Mouse (Mus musculus) CD4-positive, CD25-positive, alpha-beta regulatory T cell, adult 9 weeks (primary cell): Measurements from ENCODE around the gene A230050P20Rik. TPM values are rescaled to one million over a fixed set of nuclear protein-coding genes. Genes with fewer than 3 reads are reported as not detected.

Experiments used
- polyA plus RNA-seq: library from polyadenylated mRNA; unstranded; fragments of 100-300 nt; shearing (Covaris generic); gene quantifications from one replicate; pipeline ENCODE4 v1.2.1, GENCODE M21; 2017

The A230050P20Rik gene
- polyA plus RNA-seq, result 46.9 TPM

DNA sequence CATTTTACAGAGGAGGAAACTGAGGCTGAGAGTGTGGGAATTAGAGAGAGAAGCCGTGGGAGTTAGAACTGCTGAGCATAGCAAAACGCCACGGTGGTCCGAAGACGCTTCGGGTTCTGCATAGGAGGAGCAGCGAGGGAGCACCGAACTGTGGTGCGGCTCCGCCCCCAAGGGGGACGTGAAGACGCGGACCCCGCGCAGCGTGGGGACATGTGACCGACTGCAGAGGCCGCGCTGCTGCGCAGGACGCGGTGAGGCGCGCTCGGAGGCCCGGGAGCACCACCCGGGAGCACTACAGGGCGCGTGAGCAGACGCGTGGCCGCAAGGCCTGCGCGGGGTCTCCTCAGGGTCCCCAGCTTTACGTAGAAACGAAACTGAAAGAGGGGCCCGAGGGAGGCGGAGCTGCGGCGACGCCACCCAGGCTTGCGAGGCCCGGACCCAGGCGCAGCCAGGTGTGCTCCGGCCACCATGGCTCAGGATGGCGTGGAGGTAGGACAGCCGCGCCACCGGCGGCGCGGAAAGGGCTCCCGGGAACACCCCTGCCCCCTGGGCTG is at the start of gene A230050P20Rik:
A230050P20Rik (plus strand) TSS at position 195 of the 554 bp plus-strand sequence.

GRCm38 (mm10) chr9:20879097-20879792 is 10.8 kb downstream of the A230050P20Rik start, which contains the start of gene Angptl6:
Angptl6 (minus strand) TSS chr9:20879727.

DNA sequence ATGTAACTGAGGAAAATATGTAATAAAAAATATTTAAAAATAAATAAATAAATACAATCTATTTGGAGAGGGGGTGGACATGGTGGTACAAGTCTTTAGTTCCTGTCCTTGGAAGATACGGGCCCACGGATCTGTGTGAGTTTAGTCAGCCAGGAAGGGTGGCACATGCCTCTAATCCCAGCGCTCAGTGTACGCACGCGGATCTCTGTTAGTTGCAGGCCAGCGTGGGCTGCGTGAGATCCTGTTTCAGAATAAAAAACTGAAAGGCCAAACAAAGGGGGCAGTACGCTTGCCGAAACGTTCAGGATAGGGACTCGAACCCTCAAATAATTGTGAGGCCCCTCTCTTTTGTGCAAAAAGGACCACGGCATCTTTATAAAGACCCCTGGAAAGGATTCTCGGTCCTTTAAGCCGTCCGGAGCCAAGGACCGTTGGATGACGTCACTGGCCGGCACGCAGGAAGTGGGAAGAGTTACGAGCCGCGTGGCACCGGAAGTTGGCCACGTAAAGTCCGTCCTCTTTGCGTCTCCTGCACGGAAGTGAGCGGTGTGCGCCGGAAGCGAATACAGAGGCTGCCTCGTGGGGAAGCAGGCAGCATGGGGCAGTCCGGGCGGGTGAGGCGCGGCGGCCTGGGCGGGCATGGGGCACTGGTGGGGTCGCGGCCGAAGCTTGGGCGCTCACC is 19.4 kb downstream of the A230050P20Rik start, which contains the start of gene Ppan:
Ppan (plus strand) TSS at position 472 of the 682 bp plus-strand sequence.

GRCm38 (mm10) chr9:20898511-20899073 is 30.1 kb downstream of the A230050P20Rik start, which contains the start of gene Eif3g:
Eif3g (minus strand) TSS chr9:20898623.

Other genes with a start within 250 kb of the A230050P20Rik start
- 408 TPM for gene Ubl5, start 225.8 kb upstream of the A230050P20Rik start, polyA plus RNA-seq
- gene Fbxl12, start 223.9 kb upstream of the A230050P20Rik start, polyA plus RNA-seq, result 63.2 TPM
- gene Pin1, start 216.5 kb upstream of the A230050P20Rik start, polyA plus RNA-seq, result 32.5 TPM
- 1.4 TPM for gene Olfm2, start 122.3 kb upstream of the A230050P20Rik start, polyA plus RNA-seq
- gene Col5a3, start 53.6 kb upstream of the A230050P20Rik start, polyA plus RNA-seq, result 0.24 TPM
- gene Rdh8, start 50.1 kb upstream of the A230050P20Rik start, polyA plus RNA-seq, result not detected
- 0.41 TPM for gene Angptl6, start 11.1 kb downstream of the A230050P20Rik start, polyA plus RNA-seq
- 88.4 TPM for gene Ppan, start 19.5 kb downstream of the A230050P20Rik start, polyA plus RNA-seq
- gene Eif3g, start 30.0 kb downstream of the A230050P20Rik start, polyA plus RNA-seq, result 305 TPM
- gene Dnmt1, start 91.2 kb downstream of the A230050P20Rik start, polyA plus RNA-seq, result 96.2 TPM
- gene S1pr2, start 108.1 kb downstream of the A230050P20Rik start, polyA plus RNA-seq, result 21.2 TPM
- 138 TPM for gene Mrpl4, start 134.1 kb downstream of the A230050P20Rik start, polyA plus RNA-seq
- 113 TPM for gene Icam1, start 147.3 kb downstream of the A230050P20Rik start, polyA plus RNA-seq
- 2.6 TPM for gene Icam4, start 160.7 kb downstream of the A230050P20Rik start, polyA plus RNA-seq
- gene Icam5, start 163.4 kb downstream of the A230050P20Rik start, polyA plus RNA-seq, result 0.84 TPM
- gene Zglp1, start 198.5 kb downstream of the A230050P20Rik start, polyA plus RNA-seq, result 0.36 TPM
- not detected for gene Gm49373, start 204.5 kb downstream of the A230050P20Rik start, polyA plus RNA-seq
- gene Fdx1l, start 205.0 kb downstream of the A230050P20Rik start, polyA plus RNA-seq, result 30.7 TPM
- 7.4 TPM for gene Gm38431, start 223.4 kb downstream of the A230050P20Rik start, polyA plus RNA-seq
- 82.1 TPM for gene Raver1, start 223.4 kb downstream of the A230050P20Rik start, polyA plus RNA-seq